Mouse (Mus musculus): ENCODE data around the gene Mcts2.

Mcts2 gene

DNA sequence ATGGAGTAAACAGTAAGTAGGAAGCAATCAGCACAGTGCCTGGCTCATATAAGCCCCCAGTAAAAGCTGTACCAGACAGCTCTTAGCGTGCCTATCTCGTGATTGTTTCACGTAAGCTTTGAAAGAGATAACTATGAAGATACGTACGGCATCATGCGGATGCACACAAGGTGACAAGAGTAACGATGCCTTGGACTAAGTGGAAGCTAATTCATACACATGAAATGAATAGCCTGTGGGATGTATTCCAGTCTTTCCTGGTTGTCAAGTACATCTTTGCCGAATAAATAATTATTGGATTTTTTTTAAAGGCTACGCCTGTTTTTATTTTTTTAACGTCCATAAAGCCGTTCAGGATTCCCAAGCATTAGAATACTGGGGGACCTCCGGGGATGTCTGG is 436 bp upstream of the Mcts2 start:
- DNase-seq (ENCODE audit: low read depth, low spot score), result no peak

- no peak for DNase-seq (ENCODE audit: low read depth, low spot score)
Observed at GRCm38 (mm10) chr2:152691564-152692217, 4.9 kb downstream of the Mcts2 start.

- DNase-seq (ENCODE audit: low read depth, low spot score), result peak; percentile 85
Observed at GRCm38 (mm10) chr2:152693233-152693632, 6.4 kb downstream of the Mcts2 start.

GRCm38 (mm10) chr2:152693735-152694134 is 6.9 kb downstream of the Mcts2 start:
- no peak for DNase-seq (ENCODE audit: low read depth, low spot score)

- DNase-seq (ENCODE audit: low read depth, low spot score), result no peak
Observed at GRCm38 (mm10) chr2:152694708-152695107, 7.9 kb downstream of the Mcts2 start.

DNA sequence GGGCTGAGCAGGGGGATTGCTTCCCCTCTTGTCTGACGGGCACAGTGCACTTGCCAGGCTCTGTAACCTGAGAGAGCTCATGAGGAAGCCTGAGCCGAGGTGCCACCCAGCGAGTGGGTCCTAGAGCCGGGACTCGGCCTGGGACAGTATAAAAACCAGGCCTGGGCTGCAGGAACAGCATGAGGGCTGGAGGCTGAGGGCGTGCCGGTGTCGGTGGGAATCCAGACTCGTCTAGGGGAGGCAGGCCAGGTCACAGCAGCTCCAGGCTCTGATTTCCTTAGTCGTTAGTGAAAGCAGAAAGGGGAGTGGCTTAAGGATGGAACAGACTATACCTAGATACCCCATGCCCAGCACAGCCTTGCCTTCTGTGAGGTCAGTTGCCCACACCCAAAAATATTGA is 9.2 kb downstream of the Mcts2 start:
- peak; percentile 59 for DNase-seq (ENCODE audit: low read depth, low spot score)

GRCm38 (mm10) chr2:152696476-152697164 is 9.8 kb downstream of the Mcts2 start:
- DNase-seq (ENCODE audit: low read depth, low spot score), result peak; percentile 87

DNA sequence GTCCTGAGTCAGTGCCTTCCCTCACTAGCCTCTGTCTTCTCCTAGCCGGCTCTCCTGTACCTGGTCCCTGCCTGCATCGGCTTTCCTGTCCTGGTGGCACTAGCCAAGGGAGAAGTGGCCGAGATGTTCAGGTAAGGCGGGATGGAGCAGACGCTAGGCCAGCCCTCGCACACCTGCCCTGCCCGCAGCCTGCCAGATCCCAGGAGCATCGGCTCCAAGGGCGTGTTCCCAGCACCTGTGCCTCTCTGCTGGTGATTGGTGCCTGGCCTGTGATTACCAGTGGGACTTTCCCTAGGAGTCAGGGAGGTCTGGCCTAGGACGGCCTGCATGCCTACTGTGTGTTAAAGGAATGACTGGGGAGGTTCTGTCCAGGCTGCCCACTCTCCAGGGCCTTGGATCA is 13.3 kb downstream of the Mcts2 start:
- DNase-seq (ENCODE audit: low read depth, low spot score), result no peak

DNA sequence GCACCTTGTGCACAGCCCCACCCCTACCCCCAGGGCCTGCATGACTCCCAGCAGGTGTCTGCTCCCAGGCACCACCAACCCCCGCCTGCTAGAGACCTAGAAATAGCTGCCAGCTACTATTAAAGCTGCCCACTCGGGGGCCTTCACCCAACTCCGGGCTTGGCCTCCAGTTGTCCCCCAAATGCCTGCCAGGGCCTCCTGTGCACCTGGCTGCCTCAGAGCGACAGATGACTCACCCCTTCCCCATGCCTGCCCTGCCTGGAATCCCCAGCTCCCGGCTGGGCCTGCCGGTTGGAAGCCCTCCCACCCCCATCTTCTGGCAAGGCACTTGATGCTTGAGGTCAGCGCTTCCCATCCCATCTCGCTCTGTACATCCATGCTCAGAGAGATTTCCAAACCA is 13.9 kb downstream of the Mcts2 start:
- DNase-seq (ENCODE audit: low read depth, low spot score), result no peak

DNA sequence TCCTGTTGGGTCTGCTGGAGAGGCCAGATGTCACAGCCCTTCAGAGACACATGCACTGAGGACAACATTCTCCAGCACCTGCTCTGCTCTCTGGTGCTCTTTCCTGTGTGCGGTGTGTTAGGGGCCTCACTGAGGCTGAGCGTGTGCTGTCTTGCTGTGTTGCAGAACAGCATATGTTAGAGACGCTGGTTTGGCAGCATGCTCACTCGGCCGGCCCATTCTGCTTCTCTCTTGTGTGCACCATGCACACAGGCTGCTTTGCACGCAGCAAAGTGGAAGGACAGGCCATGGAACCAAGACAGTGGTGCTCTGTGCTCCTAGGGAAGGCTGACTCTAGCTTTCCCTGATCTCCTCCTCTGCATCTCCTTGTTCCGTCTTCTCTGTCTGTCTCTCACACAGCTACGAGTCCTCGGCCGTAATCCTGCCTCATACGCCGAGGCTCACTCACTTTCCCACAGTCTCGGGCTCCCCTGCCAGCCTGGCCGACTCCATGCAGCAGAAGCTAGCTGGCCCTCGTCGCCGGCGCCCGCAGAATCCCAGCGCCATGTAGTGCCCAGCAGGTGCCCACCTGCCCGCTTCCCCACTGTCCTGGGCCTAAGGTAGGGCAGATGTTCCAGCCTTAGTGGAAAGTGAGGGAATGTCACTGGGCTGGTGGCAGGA is 16.9 kb downstream of the Mcts2 start:
- DNase-seq (ENCODE audit: low read depth, low spot score), result no peak

DNA sequence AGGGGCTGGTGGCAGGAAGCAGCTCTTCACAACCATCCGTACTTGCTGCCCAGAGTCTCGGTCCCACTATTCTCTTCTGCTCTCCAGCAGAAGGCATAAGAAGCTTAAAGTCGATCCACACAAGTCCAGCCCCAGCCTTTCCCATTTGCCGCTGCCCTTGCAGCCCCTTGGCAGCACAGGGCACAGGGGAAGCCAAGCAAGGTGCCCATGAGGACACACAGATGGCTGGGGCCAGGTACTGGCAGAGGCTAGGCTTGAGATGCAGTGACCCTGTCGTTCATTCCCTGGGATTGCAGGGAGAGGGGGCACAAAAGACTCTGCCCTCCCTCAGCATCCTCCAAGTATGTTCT is 17.4 kb downstream of the Mcts2 start:
- no peak for DNase-seq (ENCODE audit: low read depth, low spot score)

DNA sequence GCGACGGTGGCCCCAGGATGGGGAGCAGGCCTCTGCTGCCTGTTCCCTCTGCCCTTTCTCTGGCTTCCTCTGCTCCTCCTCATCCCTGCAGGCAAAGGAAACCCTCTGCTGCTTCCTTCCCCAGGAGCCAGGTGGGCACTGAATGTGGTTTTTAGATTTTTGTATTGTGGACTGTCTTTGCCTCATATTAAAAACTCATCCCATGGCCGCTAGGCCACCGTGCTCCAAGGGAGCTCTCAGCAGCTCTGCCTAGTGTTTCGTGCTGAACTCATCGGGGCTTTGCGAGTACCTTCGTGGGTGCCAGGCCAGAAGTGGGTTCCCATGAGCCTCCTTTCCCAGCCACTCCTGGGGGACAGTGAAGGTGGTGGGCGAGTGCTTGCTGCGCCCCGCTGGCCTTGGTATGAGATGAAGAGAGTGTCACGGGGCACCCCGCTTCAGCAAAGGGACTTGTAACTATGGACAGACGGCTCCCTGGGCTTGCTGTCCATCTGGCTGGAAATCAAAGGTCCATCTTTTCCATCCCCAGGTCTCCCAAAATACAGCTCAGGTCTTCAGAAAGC is 18.1 kb downstream of the Mcts2 start:
- no peak for DNase-seq (ENCODE audit: low read depth, low spot score)

DNA sequence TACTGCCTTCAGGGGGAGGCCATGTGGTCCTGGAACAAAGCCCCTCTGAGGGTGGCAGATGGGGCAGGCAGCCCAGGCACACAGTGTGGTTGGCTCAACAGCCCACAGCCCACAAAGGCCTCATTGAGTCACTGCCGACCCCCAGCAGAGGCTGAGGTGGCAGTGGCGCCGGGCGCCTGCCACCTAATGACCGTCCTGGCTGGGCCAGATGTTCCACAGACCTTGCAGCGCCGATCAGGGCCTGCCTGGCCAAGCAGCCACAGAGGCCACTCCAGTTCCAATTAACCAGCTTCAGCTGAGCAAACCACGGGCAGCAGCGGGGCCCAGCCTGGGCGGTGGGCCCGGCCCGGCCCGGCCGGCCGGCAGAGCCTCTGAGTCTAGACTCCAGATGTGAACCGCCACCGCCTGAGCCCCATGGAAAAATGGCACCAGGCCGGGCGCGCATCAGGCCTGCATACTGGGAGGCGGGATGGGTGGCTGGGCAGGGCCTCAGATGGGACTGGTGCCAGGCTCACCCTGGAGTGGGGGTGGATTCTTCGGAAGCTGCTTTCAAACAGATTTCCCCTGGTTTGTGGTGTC is 19.2 kb downstream of the Mcts2 start:
- no peak for DNase-seq (ENCODE audit: low read depth, low spot score)

- no peak for DNase-seq (ENCODE audit: low read depth, low spot score)
Observed at GRCm38 (mm10) chr2:152707186-152707585, 20.4 kb downstream of the Mcts2 start.

GRCm38 (mm10) chr2:152707627-152708026 is 20.8 kb downstream of the Mcts2 start:
- DNase-seq (ENCODE audit: low read depth, low spot score), result peak; percentile 93

DNA sequence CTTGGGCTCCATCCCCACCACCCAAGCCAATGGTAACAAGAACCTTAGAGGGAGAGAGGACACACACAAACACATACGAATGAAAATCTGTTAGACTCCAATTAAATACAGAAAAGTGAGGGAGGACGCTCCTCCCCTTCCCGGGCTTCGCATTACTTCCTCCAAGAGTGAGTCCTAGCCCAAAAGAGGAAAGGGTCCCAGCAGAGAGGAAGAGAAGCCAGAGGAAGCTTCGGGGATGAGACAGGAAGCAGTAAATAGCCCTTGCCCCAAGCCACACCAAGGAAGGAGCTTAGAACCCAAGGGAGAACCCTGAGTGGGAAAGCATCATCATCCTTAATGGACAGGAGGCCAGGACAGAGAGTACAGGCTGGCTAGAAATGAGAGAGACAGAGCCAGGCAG is 22.2 kb downstream of the Mcts2 start:
- DNase-seq (ENCODE audit: low read depth, low spot score), result no peak

- DNase-seq (ENCODE audit: low read depth, low spot score), result no peak
Observed at GRCm38 (mm10) chr2:152716241-152716772, 29.5 kb downstream of the Mcts2 start.

DNA sequence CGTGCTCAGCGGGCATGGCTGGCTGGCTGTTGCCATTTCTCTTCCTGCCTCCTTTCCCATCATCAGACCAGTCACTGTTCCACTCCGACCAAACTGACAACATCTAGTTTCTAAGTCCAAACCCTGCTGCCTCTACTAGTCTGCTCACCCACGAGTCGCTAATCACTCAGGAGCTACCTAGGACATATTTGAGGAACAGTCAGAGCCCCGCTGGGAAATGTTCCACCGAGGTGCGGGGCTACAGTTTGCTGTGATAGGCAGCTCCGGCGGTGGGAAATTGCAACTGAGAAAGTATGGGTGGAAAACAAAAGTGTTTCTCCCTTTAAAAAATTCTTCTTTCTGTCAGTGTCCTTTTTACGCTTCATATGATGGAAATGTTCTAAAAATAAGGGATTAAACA is 30.8 kb downstream of the Mcts2 start:
- DNase-seq (ENCODE audit: low read depth, low spot score), result no peak

DNA sequence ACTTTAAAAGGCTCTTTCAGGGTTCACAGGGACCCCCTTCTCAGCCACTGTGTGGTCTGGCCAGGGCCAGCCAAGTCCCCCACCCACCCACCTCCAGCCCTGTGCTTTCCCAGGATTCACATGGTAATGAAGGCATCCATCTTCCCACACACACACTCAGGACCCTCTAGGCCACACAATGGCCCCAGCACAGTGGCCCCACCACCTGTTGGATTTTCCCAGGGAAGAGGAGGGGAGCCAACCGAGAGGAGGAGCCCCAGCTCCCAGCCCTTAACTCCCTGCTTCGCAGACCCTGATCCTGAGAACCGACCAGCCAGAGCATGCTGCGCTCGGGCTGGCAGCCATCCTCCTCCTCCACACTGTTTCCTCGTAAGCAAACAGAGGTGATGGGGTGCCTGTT is 31.2 kb downstream of the Mcts2 start:
- DNase-seq (ENCODE audit: low read depth, low spot score), result peak; percentile 45

DNA sequence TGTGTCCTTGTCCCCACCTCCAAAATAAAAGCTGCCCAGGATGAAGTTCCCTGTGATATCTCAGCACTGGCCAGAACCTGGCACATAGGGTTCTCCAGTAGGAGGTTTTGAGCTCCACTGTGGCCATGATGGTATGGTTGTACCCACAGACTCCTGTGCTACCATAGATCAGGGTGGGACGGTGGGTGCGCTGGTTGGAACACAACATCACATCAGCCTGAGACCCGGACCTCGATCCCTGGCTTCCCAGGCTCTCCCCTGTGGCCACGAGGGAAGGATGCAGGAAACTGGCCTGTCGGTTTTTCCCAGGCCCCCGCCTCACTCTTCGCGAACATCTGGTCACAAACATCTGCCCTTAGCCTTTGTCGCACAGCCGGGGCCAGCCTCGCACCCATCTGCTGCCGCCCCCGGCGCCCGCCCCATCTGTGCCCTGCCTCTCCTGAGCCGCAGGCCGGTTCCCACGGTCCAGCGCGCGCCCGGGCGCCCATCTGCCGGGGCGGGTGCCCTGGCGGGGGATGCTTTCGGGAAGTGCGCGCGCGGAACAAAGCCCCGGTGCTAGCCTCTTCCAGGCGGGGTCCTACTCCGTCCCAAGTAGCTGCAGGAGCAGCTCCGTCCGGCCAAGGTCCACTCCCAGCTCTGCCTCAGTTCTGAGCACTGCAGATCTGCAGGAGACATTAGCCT is 37.0 kb downstream of the Mcts2 start:
- peak; percentile 7 for DNase-seq (ENCODE audit: low read depth, low spot score)

DNA sequence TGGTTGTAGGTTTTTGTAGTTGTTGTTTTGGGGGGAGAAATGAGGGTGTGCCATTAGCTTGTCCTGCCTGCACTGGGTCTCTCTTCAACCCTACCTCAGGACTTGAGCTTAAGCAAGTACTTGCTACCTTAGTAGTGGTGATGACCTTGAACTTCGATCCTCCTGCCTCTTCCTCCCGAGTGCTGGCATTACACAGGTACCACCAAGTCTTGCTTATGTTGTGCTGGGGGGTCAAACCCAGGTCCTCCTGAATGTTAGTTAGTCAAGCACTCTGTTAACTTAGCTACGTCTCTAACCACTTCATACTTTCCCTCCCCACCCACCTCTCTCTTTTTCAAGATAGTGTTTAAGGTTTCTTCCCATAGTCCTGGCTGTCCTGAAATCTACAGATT is 37.5 kb downstream of the Mcts2 start:
- peak; percentile 23 for DNase-seq (ENCODE audit: low read depth, low spot score)
